Mouse (Mus musculus) right cerebral cortex, postnatal 36 days (tissue): ENCODE data around the gene AI464131.
A peak's percentile ranks its signal among the peaks of the same experiment; 100 is the strongest.
"Not testable (repeated sequence)": the region's sequence is repeated elsewhere in the genome, so short reads cannot be mapped to it uniquely, and the experiment has no call there.

Experiments
- DNase-seq, 2 experiments: peaks; one replicate each; pipeline ENCODE4 v3.0.0; 2022; ENCODE audit warnings: low spot score in 2 of 2, mixed read lengths in 1 of 2

AI464131 gene

DNA sequence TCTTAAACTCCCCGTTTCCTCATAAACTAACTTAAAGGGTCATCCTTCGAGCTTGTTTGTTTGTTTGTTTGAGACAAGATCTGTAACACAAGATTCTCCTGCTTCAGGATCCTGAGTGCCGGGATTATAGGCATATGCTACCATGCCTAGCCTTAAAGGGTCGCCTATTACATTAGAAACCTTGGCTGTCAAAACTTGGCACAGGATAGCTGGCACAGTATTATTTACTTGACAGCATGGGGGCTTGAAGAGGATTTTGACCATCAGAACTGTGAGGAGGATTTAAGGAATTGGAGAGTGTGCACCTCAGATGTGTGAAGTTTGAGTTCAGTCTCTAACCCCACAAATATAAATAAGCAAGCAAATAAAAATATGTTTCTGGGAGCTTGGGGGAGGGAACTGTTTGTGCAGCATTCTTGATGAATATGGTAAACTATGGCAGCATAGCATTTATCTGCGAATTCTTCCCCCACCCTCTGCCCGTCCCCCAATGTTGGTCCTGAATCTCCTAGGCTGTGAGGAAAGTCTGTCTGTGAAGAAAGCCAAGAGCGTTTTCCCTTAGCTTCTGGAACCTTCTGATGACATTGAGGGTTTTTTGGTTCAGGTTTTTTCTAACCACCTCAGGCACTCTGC lies 32.7 kb downstream of the AI464131 start:
- no peak for DNase-seq

DNA sequence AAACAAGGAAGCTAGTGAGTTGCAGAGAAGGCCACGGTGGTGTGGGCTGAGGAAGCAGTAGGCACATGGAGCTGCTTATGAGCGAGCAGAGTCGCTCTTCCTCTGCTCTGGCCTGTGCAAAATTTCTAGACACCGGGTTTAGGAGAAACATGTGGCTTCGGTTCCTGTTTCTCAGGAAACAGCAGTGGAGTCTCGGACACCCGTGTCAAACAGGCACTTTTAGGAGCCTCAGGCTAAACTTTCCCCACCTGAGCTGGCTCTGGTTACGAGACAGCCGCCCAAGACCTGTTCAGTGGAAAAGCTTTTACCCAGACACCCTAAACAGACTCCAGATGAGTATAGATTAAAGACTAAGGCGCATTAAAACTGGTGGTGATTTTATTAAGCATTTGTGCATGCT lies 33.7 kb downstream of the AI464131 start:
- DNase-seq: no peak

DNA sequence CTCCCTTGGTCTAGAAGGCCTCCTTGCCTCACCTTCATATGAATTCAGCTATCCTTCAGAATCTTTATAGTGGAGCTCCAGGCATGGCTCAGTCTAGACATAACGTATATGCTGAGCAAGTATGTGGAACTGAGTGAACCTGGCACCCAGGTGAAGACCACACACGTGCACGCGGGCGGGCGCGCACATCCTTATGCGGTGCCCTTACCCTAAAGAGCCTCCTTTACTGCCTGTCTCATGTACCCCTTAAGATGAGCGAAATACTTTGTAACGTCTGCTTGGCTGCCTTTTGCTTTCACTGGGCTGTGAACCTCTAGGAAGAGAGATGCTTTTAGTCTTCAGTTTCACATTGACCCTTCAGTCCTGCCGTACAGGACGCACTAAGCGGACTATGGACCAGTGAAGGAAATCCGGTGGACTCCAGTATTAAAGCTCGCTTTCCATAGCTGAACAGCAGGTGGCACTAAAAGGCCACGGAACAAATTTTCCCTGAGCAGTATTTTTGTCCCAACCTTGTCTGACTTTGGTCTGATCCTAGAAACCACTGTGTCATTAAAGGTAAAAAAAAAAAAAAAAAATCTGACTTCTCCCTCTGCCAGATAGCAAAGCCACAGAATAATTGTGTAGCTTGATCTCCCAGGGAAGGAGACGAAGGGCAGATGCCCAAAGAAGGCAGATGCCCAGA lies 34.3 kb downstream of the AI464131 start:
- no peak for DNase-seq

DNA sequence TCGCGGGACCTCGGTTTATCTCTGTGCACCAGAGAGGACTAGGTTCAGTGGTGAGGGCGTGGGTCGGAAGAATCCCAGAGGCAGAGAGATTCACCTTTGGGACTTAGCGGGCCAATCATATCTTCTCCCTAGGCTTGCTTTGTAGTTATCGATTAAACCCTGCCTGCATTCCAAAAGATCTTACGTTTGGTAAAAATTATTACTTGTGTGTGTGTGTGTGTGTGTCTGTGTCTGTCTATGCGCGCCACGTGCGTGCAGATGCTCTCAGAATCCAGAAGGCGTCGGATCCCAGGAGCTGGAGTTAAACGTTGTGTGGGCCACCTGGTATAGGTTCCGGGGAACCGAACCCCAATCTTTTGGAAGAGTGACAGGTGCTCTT lies 37.6 kb downstream of the AI464131 start:
- no peak for DNase-seq

DNA sequence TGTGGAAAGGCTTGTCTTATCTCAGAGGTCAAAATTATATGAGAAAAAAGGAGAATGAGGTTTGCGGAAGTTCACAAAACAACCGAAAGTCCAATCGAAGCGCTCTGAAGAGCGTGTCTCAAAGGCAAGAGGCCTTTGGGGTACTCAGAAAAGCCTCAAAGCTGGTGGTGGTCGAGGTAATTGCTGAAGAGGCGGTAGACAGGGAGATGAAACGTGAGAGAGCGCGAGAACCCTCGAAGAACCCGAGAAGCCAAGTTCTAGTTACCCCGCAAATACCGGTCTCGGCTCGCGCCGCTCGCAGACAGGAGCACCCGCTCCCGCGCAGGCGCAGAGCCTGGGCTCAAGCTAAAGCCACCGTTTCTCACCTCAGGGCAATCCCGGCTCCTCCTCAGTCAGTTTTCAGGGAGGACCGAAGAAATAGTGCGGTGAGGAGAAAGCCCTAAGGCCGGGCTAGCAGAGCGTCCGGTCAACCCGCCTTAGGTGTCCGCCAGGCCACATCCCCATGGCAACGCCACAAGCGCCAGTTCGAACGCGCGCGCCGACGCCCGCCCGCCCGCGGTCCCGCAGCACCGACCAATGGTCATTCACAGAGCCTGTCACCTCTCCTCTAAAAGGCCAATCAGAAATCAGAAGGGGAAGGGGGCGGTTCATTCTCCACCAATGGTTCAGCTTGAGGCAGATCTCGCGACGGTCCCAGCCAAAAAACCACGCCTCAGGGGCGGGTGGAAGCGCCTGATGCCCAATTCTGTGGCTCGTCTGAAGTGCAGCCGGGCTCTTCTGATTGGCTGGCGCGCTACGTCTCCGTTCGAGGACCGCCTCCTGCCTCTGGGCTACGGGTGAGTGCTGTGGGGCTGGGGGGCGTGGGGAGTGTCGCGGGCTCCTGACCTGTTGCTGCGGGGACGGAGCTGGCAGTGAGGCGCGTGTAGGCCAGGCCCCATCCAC lies 38.3 kb downstream of the AI464131 start, which contains the start of the genes Kif24 and Nudt2:
Gene Kif24, minus strand, starts transcription at position 543 of the 942 bp plus-strand sequence.
Gene Nudt2, plus strand, starts transcription at position 807 of the 942 bp plus-strand sequence.
- peak; percentile 97 to 99 for DNase-seq

DNA sequence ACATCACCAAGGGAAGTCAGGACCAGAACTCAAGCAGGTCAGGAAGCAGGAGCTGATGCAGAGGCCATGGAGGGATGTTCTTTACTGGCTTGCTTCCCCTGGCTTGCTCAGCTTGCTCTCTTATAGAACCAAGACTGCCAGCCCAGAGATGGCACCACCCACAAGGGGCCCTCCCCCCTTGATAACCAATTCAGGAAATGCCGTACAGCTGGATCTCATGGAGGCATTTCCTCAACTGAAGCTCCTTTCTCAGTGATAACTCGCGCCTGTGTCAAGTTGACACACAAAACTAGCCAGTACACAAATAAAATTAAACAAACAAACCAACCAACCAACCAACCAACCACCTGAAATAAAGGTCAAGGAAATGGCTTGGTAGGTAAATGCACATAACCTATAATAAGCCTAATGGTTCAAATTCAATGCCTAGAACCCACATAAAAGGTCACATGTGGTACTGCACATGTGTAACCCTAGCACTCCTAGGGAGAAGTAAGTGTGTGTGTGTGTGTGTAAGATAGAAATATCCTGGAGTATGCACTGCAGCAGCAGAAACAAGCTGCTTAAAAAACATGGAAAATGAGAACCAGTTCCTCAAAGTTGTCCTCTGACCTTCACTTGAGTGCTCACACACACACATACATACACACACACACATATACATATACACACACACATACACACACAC lies 39.7 kb downstream of the AI464131 start:
- not testable (repeated sequence) for DNase-seq

DNA sequence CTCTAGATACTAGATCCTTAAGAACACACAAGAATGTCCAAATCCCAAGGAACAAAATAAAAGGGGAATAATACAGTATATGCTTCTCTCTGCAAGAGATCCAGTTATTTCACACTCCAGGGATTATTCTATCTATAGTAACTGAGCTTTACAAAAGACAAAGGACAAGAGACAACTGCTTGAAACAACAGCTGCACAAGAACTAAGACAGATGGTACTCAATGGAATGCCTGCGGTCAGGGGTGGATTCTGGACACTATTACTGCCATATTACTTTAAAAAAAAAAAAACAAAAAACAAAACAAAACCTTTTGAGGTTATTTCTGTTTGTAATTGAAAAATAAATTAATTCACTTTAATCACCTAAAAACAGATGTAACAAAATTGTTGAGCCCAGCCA lies 42.2 kb downstream of the AI464131 start:
- DNase-seq: no peak

DNA sequence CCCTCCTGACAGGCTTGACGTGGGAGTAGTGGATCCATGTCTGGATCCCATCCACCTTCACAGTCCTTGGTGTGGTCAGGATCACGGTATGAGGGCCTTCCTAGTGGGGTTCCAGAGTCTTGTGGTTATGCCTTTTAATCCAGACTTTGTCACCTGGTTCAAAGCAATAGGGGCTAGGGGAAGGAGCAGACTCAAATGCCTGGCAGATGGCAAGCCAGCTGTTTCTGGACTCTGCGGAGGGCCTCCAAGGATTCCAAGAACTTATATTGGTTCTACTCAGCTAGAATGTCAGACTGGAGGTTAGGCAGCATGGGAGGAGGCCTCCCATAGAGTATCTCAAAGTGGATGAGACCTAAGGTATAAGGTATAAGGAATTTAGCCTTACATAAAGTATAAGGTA lies 55.3 kb downstream of the AI464131 start:
- DNase-seq: no peak
